Mouse (Mus musculus): ENCODE results near the gene Arhgef3. TPM values are rescaled to one million over a fixed set of nuclear protein-coding genes. Genes with fewer than 3 reads are reported as not detected.

The Arhgef3 gene
- polyA plus RNA-seq, 1 experiment from 2014 or later = 12.8 TPM

- H3K4me1 ChIP-seq (replicated peaks; ENCODE audit: control insufficient read depth, insufficient read depth, low read length) = no peaks in the 10 kb centered on the region
- no peaks in the 10 kb centered on the region for H3K9me3 ChIP-seq (ENCODE audit: control insufficient read depth, low read length)
- no peak overlapping the region for H3K4me2 ChIP-seq (ENCODE audit: low read depth, low read length)
- H3K36me3 ChIP-seq (ENCODE audit: control insufficient read depth, insufficient read depth, low read length) = no peaks in the 10 kb centered on the region
- 11% methylated on average over 4 of the region's 4 CpGs for WGBS
- H3K27ac ChIP-seq (ENCODE audit: low read length) = no peak overlapping the region
- ATAC-seq (ENCODE audit: low read depth) = no peak
- no peak overlapping the region for H3K9ac ChIP-seq (ENCODE audit: low read length)
- no peak overlapping the region for H3K4me3 ChIP-seq (ENCODE audit: low read length)
- no peaks in the 10 kb centered on the region for H3K27me3 ChIP-seq (ENCODE audit: control insufficient read depth, insufficient read depth, low read depth, low read length)
These were observed 171.5 kb downstream of the Arhgef3 start for GRCm38 (mm10) chr14:27286202-27286601.

GRCm38 (mm10) chr14:27289053-27289452, 174.4 kb downstream of the Arhgef3 start:
- Histone ChIP-seq H3K27ac (ENCODE audit: low read length) (no peak overlapping the region), H3K4me3 (ENCODE audit: low read length) (no peak overlapping the region), H3K9ac (ENCODE audit: low read length) (no peak overlapping the region), H3K36me3 (ENCODE audit: control insufficient read depth, insufficient read depth, low read length) (no peaks in the 10 kb centered on the region), H3K4me2 (ENCODE audit: low read depth, low read length) (no peak overlapping the region), H3K9me3 (ENCODE audit: control insufficient read depth, low read length) (no peaks in the 10 kb centered on the region), H3K27me3 (ENCODE audit: control insufficient read depth, insufficient read depth, low read depth, low read length) (no peaks in the 10 kb centered on the region), H3K4me1 (replicated peaks; ENCODE audit: control insufficient read depth, insufficient read depth, low read length) (no peaks in the 10 kb centered on the region)
- ATAC-seq (ENCODE audit: low read depth) = no peak
- WGBS = 63% methylated on average over 5 of the region's 5 CpGs

- Histone ChIP-seq H3K27ac (ENCODE audit: low read length) (no peak overlapping the region), H3K4me2 (ENCODE audit: low read depth, low read length) (no peak overlapping the region), H3K4me3 (ENCODE audit: low read length) (no peak overlapping the region), H3K36me3 (ENCODE audit: control insufficient read depth, insufficient read depth, low read length) (no peaks in the 10 kb centered on the region), H3K4me1 (replicated peaks; ENCODE audit: control insufficient read depth, insufficient read depth, low read length) (no peaks in the 10 kb centered on the region), H3K27me3 (ENCODE audit: control insufficient read depth, insufficient read depth, low read depth, low read length) (no peaks in the 10 kb centered on the region), H3K9ac (ENCODE audit: low read length) (no peak overlapping the region), H3K9me3 (ENCODE audit: control insufficient read depth, low read length) (no peaks in the 10 kb centered on the region)
- ATAC-seq (ENCODE audit: low read depth) = no peak
- WGBS = 74% methylated on average over 6 of the region's 6 CpGs
These were observed 177.4 kb downstream of the Arhgef3 start for GRCm38 (mm10) chr14:27292101-27292500.

GRCm38 (mm10) chr14:27295821-27296220, 181.1 kb downstream of the Arhgef3 start:
- H3K9ac ChIP-seq (ENCODE audit: low read length) = no peak overlapping the region
- H3K4me3 ChIP-seq (ENCODE audit: low read length) = no peak overlapping the region
- H3K27ac ChIP-seq (ENCODE audit: low read length) = no peak overlapping the region
- ATAC-seq (ENCODE audit: low read depth) = no peak
- H3K36me3 ChIP-seq (ENCODE audit: control insufficient read depth, insufficient read depth, low read length) = no peaks in the 10 kb centered on the region
- WGBS = 78% methylated on average over 7 of the region's 7 CpGs
- H3K27me3 ChIP-seq (ENCODE audit: control insufficient read depth, insufficient read depth, low read depth, low read length) = no peaks in the 10 kb centered on the region
- H3K4me2 ChIP-seq (ENCODE audit: low read depth, low read length) = no peak overlapping the region
- H3K9me3 ChIP-seq (ENCODE audit: control insufficient read depth, low read length) = no peaks in the 10 kb centered on the region
- H3K4me1 ChIP-seq (replicated peaks; ENCODE audit: control insufficient read depth, insufficient read depth, low read length) = no peaks in the 10 kb centered on the region

- no peak overlapping the region for H3K4me2 ChIP-seq (ENCODE audit: low read depth, low read length)
- H3K36me3 ChIP-seq (ENCODE audit: control insufficient read depth, insufficient read depth, low read length) = no peaks in the 10 kb centered on the region
- 56% methylated on average over 5 of the region's 5 CpGs for WGBS
- H3K27ac ChIP-seq (ENCODE audit: low read length) = no peak overlapping the region
- ATAC-seq (ENCODE audit: low read depth) = no peak
- H3K9me3 ChIP-seq (ENCODE audit: control insufficient read depth, low read length) = no peaks in the 10 kb centered on the region
- no peaks in the 10 kb centered on the region for H3K27me3 ChIP-seq (ENCODE audit: control insufficient read depth, insufficient read depth, low read depth, low read length)
- no peaks in the 10 kb centered on the region for H3K4me1 ChIP-seq (replicated peaks; ENCODE audit: control insufficient read depth, insufficient read depth, low read length)
- no peak overlapping the region for H3K4me3 ChIP-seq (ENCODE audit: low read length)
- H3K9ac ChIP-seq (ENCODE audit: low read length) = no peak overlapping the region
These were observed 182.3 kb downstream of the Arhgef3 start for GRCm38 (mm10) chr14:27296987-27297386.

- no peak overlapping the region for H3K4me3 ChIP-seq (ENCODE audit: low read length)
- no peak overlapping the region for H3K9ac ChIP-seq (ENCODE audit: low read length)
- H3K4me2 ChIP-seq (ENCODE audit: low read depth, low read length) = no peak overlapping the region
- ATAC-seq (ENCODE audit: low read depth) = no peak
- no peaks in the 10 kb centered on the region for H3K4me1 ChIP-seq (replicated peaks; ENCODE audit: control insufficient read depth, insufficient read depth, low read length)
- no peaks in the 10 kb centered on the region for H3K27me3 ChIP-seq (ENCODE audit: control insufficient read depth, insufficient read depth, low read depth, low read length)
- H3K9me3 ChIP-seq (ENCODE audit: control insufficient read depth, low read length) = no peaks in the 10 kb centered on the region
- 32% methylated on average over 2 of the region's 2 CpGs for WGBS
- no peak overlapping the region for H3K27ac ChIP-seq (ENCODE audit: low read length)
- no peaks in the 10 kb centered on the region for H3K36me3 ChIP-seq (ENCODE audit: control insufficient read depth, insufficient read depth, low read length)
These were observed 184.2 kb downstream of the Arhgef3 start for GRCm38 (mm10) chr14:27298875-27299274.

GRCm38 (mm10) chr14:27299705-27300104, 185.0 kb downstream of the Arhgef3 start:
- no peak for ATAC-seq (ENCODE audit: low read depth)

GRCm38 (mm10) chr14:27301768-27302499, 187.2 kb downstream of the Arhgef3 start:
- ATAC-seq (ENCODE audit: low read depth) = no peak
- Histone ChIP-seq H3K9me3 (ENCODE audit: control insufficient read depth, low read length) (no peaks in the 10 kb centered on the region), H3K4me3 (ENCODE audit: low read length) (no peak overlapping the region), H3K9ac (ENCODE audit: low read length) (no peak overlapping the region), H3K27ac (ENCODE audit: low read length) (no peak overlapping the region), H3K27me3 (ENCODE audit: control insufficient read depth, insufficient read depth, low read depth, low read length) (no peaks in the 10 kb centered on the region), H3K4me1 (replicated peaks; ENCODE audit: control insufficient read depth, insufficient read depth, low read length) (no peaks in the 10 kb centered on the region), H3K36me3 (ENCODE audit: control insufficient read depth, insufficient read depth, low read length) (no peaks in the 10 kb centered on the region), H3K4me2 (ENCODE audit: low read depth, low read length) (no peak overlapping the region)
- 52% methylated on average over 5 of the region's 5 CpGs for WGBS

More at GRCm38 (mm10) chr14:27299705-27300104, 185.0 kb downstream of the Arhgef3 start:
- no peaks in the 10 kb centered on the region for H3K4me1 ChIP-seq (replicated peaks; ENCODE audit: control insufficient read depth, insufficient read depth, low read length)
- no peak overlapping the region for H3K4me2 ChIP-seq (ENCODE audit: low read depth, low read length)
- H3K27ac ChIP-seq (ENCODE audit: low read length) = no peak overlapping the region
- no peak overlapping the region for H3K9ac ChIP-seq (ENCODE audit: low read length)
- no peaks in the 10 kb centered on the region for H3K36me3 ChIP-seq (ENCODE audit: control insufficient read depth, insufficient read depth, low read length)
- no peaks in the 10 kb centered on the region for H3K27me3 ChIP-seq (ENCODE audit: control insufficient read depth, insufficient read depth, low read depth, low read length)
- H3K4me3 ChIP-seq (ENCODE audit: low read length) = no peak overlapping the region
- 53% methylated on average over 4 of the region's 4 CpGs for WGBS
- H3K9me3 ChIP-seq (ENCODE audit: control insufficient read depth, low read length) = no peaks in the 10 kb centered on the region

GRCm38 (mm10) chr14:27303294-27303693, 188.6 kb downstream of the Arhgef3 start:
- 68% methylated on average over 4 of the region's 4 CpGs for WGBS
- no peak overlapping the region for H3K27ac ChIP-seq (ENCODE audit: low read length)
- H3K9me3 ChIP-seq (ENCODE audit: control insufficient read depth, low read length) = no peaks in the 10 kb centered on the region
- H3K36me3 ChIP-seq (ENCODE audit: control insufficient read depth, insufficient read depth, low read length) = no peaks in the 10 kb centered on the region
- H3K27me3 ChIP-seq (ENCODE audit: control insufficient read depth, insufficient read depth, low read depth, low read length) = no peaks in the 10 kb centered on the region
- H3K4me2 ChIP-seq (ENCODE audit: low read depth, low read length) = no peak overlapping the region
- ATAC-seq (ENCODE audit: low read depth) = no peak
- H3K9ac ChIP-seq (ENCODE audit: low read length) = no peak overlapping the region
- H3K4me3 ChIP-seq (ENCODE audit: low read length) = no peak overlapping the region
- no peaks in the 10 kb centered on the region for H3K4me1 ChIP-seq (replicated peaks; ENCODE audit: control insufficient read depth, insufficient read depth, low read length)
